Mouse (Mus musculus): ENCODE data around the gene Nmd3.
A peak's percentile ranks its signal among the peaks of the same experiment; 100 is the strongest.

Nmd3 gene

DNA sequence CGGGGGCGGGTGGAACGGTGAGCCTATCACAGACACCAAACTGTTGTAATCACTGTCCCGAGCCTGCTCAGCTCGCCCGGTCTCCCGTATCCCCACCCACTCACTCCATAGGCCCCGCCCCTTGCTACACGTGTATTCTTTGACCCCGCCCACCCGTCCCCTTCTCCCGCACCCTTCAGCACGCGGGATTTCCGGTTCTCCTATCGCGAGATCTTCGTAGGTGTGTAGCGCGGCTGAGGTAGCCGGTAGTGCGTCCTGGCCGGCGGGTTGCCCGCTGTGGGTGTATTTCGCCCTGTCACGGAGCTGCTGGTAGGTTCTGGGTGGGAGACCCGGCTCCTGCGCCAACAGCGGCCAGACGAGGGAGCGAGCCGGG is at the start of gene Nmd3:
Gene Nmd3 (plus strand): TSS at position 172 of the 373 bp plus-strand sequence.
- peak; percentile 84 for DNase-seq (ENCODE audit: extremely low read depth, low read depth)

DNA sequence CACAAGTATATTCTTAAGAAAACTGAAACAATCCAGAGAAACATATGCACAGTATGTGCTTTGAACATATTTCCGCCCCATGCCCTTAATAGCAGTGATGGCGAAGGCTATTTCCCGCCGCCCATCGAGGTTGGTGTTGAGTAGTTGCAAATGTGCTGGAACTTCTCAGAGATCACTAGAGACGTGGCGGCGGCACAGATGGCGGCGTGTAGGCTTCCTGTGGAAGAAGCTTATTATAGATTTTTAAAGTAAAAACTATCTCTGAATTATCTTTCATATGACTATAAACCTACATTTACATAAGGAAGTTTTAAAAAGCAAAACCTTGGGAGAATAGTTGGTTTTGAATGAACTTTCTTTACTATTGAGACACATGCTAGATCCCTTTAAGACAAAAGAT is 48.4 kb upstream of the Nmd3 start:
- DNase-seq (ENCODE audit: extremely low read depth, low read depth) = no peak

DNA sequence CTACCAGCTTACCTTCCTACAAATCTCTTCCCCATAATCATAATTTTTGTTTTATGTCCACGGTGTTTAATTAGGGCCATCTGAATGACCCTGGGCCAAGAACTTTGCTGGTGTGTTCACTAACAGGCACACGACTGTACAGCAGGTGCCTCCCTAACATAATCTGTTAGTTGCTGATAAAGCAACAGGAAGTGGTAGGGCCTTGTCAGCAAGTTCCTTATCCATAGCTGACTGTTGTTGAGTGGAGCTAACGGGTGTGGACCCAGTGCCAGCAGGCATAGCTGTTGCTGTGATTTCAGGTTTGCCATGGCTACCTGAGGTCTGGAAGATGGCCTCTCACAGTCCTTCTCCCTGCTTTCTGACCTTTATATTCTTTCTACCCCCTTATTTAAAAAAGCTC is 47.6 kb upstream of the Nmd3 start:
- DNase-seq (ENCODE audit: extremely low read depth, low read depth) = peak; percentile 36

- DNase-seq (ENCODE audit: extremely low read depth, low read depth) = no peak
These were observed 32.0 kb upstream of the Nmd3 start for GRCm38 (mm10) chr3:69689791-69690190.

DNA sequence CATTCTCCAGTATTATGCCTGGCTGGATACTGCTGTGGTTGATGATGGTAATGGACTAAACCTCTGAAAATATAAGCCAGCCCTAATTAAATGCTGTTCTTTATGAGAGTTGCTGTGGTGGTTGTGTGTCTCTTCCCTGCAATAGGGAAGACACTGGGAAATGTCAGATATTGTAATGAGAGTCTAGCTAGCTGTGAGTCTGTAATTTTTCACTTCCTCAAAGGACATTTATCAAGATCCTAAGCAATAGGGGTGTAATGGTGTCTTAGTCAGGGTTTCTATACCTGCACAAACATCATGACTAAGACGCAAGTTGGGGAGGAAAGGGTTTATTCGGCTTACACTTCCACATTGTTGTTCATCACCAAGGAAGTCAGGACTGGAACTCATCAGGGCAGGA is 30.8 kb upstream of the Nmd3 start:
- no peak for DNase-seq (ENCODE audit: extremely low read depth, low read depth)

DNA sequence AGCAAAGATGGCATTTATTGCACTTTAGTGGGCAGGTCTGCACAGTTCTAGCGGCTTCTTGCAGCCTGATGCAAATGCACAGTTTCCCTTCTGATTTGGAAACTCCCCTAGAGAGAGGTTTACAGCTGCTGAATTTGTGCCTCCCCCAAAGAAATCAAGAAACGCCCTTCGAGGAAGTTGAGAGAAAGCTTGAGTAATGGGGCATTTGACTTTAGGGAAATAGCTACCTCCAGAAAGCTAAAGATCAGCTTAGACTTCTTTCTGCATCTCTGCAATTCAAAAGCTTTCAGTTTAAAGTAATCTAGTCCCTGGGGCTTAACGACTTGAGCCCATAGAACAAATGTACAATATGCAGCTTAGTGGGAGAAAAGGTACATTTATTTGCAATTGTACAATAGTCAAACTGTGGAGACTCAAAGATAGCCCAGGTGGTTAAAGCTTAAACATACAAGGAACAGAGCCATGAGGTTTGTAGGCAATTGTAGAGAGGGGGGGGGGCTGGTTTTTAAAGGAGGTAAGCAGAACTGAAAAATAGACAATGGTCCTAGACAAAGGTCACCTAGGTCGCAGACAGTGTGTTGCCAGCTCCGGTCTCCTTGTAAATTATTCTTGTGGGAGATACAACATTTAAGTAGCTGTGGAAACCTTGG is 21.8 kb upstream of the Nmd3 start:
- no peak for DNase-seq (ENCODE audit: extremely low read depth, low read depth)

- no peak for DNase-seq (ENCODE audit: extremely low read depth, low read depth)
These were observed 19.9 kb upstream of the Nmd3 start for GRCm38 (mm10) chr3:69701905-69702304.

DNA sequence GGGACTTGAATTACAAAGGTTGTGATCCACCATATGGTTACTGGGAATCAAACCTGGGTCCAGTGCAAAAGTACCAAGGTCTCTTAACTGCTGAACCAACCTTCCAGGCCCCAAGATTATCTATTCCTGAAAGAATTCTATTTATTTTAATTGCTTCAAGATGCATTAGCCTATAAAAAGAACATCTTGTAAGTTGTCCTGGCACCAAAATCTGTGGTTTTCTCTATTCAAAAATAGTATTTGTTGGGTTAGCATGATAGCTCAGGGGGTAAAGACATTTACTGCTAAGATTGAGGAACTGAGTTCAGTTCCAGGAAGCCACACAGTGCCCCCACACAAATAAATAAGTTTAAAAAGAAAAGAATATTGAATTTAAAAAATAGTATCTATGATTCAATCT is 19.4 kb upstream of the Nmd3 start:
- no peak for DNase-seq (ENCODE audit: extremely low read depth, low read depth)

- DNase-seq (ENCODE audit: extremely low read depth, low read depth) = no peak
These were observed 12.5 kb upstream of the Nmd3 start for GRCm38 (mm10) chr3:69709043-69709929.

GRCm38 (mm10) chr3:69711907-69712600 is 9.7 kb upstream of the Nmd3 start:
- no peak for DNase-seq (ENCODE audit: extremely low read depth, low read depth)

DNA sequence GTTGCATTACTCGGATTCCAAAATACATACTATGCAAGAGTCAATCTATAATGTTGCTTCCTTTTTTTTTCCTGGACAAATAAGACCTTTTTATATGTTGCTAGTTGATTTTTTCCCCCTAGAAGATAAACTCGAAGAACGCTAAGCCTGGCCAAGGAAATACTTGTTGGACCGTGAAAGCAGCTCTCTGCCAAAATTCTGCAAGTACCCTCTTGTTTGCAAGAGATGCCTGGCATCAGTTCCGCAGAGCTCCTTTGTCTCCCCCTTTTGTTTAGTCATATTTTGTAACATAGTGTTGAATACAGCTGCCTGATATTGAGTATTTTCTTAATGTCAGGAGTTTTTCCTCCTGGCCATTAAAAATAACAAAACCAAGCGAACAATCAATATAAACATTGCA is 4.3 kb upstream of the Nmd3 start:
- no peak for DNase-seq (ENCODE audit: extremely low read depth, low read depth)

- DNase-seq (ENCODE audit: extremely low read depth, low read depth) = no peak
These were observed 542 bp downstream of the Nmd3 start for GRCm38 (mm10) chr3:69722187-69722867.

- no peak for DNase-seq (ENCODE audit: extremely low read depth, low read depth)
These were observed 1.4 kb downstream of the Nmd3 start for GRCm38 (mm10) chr3:69723161-69723560.

DNA sequence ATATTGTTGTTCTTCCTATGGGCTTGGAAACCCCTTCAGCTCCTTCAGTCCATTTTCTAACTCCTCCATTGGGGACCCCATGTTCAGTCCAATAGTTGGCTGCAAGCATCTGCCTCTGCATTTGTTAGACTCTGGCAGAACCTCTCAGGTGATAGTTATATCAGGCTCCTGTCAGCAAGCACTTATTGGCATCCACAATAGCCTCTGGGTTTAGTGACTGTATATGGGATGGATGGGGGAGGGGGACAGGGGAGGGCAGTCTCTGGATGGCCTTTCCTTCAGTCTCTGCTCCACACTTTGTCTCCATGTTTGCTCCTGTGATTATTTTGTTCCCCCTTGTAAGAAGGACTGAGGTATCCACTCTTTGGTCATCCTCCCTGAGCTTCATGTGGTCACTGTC is 9.1 kb downstream of the Nmd3 start:
- no peak for DNase-seq (ENCODE audit: extremely low read depth, low read depth)

DNA sequence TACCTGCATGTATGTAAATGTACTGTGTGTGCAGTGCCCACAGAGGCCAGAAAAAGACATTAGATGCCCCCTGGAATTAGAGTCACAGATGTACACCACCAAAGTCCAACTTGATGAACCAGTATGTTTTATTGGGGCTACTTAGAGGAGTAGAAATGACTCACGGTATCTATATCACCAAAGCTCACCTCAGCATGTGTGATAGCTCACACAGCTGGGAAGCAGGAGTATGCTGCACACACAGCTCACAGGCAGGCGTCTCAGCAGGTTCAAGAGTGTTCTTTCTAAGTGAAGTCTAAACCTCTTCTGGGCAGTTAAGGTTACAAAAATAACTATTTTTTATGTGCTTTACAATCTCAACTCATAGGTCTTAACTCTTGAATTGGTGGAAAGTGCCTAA is 12.2 kb downstream of the Nmd3 start:
- no peak for DNase-seq (ENCODE audit: extremely low read depth, low read depth)

GRCm38 (mm10) chr3:69755192-69755591 is 33.4 kb downstream of the Nmd3 start:
- no peak for DNase-seq (ENCODE audit: extremely low read depth, low read depth)

- DNase-seq (ENCODE audit: extremely low read depth, low read depth) = no peak
These were observed 34.2 kb downstream of the Nmd3 start for GRCm38 (mm10) chr3:69755968-69756367.

DNA sequence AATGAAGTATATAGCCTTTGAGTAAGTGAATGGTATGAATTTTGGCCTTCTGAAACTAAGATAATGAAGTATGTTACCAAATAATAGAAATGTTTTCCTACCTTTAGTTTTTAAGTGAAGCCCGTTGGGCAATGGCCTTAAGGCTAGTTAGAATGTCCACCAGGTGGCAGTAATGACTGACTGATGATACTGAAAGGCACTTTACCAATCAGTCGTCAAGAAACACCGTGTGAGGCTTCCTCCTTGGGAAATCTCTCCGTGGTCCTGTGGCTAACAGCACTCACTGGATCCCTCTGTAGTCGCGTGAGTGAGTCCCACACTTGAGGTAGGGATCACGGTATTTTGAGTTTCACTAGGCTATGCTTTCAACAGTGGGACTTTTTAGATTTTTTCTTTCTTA is 34.7 kb downstream of the Nmd3 start:
- peak; percentile 41 for DNase-seq (ENCODE audit: extremely low read depth, low read depth)

GRCm38 (mm10) chr3:69757456-69757855 is 35.7 kb downstream of the Nmd3 start:
- DNase-seq (ENCODE audit: extremely low read depth, low read depth) = no peak

GRCm38 (mm10) chr3:69760081-69760480 is 38.3 kb downstream of the Nmd3 start:
- no peak for DNase-seq (ENCODE audit: extremely low read depth, low read depth)

DNA sequence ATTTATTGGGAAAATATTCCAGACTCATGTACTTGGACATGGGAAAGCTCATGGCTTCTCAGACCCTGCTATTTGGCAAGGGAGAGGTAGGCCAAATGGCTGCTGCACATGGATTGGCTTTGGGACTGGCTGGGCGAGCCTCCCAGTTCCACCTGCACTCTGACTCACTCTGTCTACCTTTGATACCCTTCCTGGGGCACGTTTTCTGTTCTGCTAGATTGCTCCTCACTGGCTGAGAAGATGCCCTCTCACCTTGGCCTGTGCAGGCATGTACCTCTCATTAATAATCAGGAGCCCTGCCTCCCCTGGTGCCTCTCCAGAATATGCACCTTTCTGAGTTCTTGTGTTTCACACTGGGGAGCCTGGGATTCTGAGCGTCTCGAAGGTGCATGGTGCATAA is 39.4 kb downstream of the Nmd3 start:
- DNase-seq (ENCODE audit: extremely low read depth, low read depth) = no peak

Data from MEL-GATA-1-ER (cell line).